22 mouse cellular contexts compared by ENCODE assay signal in genomic region chr5:51653507-51653906, GRCm38 (mm10).
DNase-seq lines count a peak whose midpoint lies in the region; ATAC-seq and TF ChIP-seq lines count a peak whose summit lies in the region.
"Had no signal": no experiment of that assay in that cellular context is flagged by ENCODE, and none has a peak within 500 bp of the region (broad histone marks: within the 10 kb centered on the region; RNA-seq: fewer than 3 reads in every experiment).

No protein-coding gene starts in this region.

- no peaks in the 10 kb centered on the region for H3K9me3 ChIP-seq in MEL (replicated peaks; ENCODE audit: insufficient read depth, low read length)
- H3K9me3 ChIP-seq: G1E had no signal

- no peak for TF ChIP-seq EP300 in MEL (IDR thresholded peaks at IDR 0.05; ENCODE audit: low read depth in 1 of 2, low read length in 2 of 2)

- H3K4me3 ChIP-seq in MEL (ENCODE audit: control insufficient read depth in 1 of 2, insufficient read depth in 1 of 2, low read depth in 2 of 2, low read length in 2 of 2) = peak overlapping the region in 1 of 2 experiments; percentile 37; a peak in 1 of 4 replicates

- TF ChIP-seq POLR2A in MEL (IDR thresholded peaks at IDR 0.05; ENCODE audit: control insufficient read depth in 1 of 2, insufficient read depth in 1 of 2, low read depth in 1 of 2, low read length in 2 of 2, poor library complexity in 1 of 2) = no peak

- H3K4me1 ChIP-seq in MEL (ENCODE audit: control insufficient read depth in 1 of 2, insufficient read depth in 2 of 2, low read length in 2 of 2) = 0 out of 4 replicates have a peak, but pooled peaks cover 0 to 2% of the 10 kb centered on the region in 2 experiments

- DNase-seq in MEL (ENCODE audit: low read depth, low spot score) = peak; percentile 37
- DNase-seq in natural killer cell, adult 2 months (ENCODE audit: low spot score in 2 of 2) = no peak
- no peak for DNase-seq in adrenal gland, adult 2 months
- DNase-seq: adrenal gland, adult 8-10 months; adrenal gland, postnatal 10 days; adrenal gland, postnatal 14 days; adrenal gland, postnatal 25 days; adrenal gland, postnatal 36 days; B cell, adult 2 months; cerebellum, adult 11 months; cerebellum, adult 11-12 months; cerebellum, adult 18-20 months; cerebellum, adult 2 months; cerebellum, adult 8-10 months had no signal

- no peak overlapping the region for H3K27ac ChIP-seq in MEL (ENCODE audit: control insufficient read depth, low read depth, low read length)

- no peak for TF ChIP-seq CTCF in MEL (IDR thresholded peaks at IDR 0.05 in 2 of 3, conservative IDR thresholded peaks at IDR 0.05 in 1 of 3; ENCODE audit: control insufficient read depth in 1 of 3, insufficient read depth in 1 of 3, low read depth in 2 of 3, low read length in 3 of 3, poor library complexity in 1 of 3, severe bottlenecking in 1 of 3)

- ATAC-seq in common myeloid progenitor, adult 5-6 weeks (replicated peaks; ENCODE audit: low read depth, poor library complexity, severe bottlenecking) = peak; percentile 54
- ATAC-seq in megakaryocyte progenitor cell, adult 5-6 weeks (replicated peaks; ENCODE audit: poor library complexity) = peak; percentile 64
- no peak; the same call in 1 of the 2 replicates for ATAC-seq in granulocyte monocyte progenitor cell, adult 5-6 weeks (replicated peaks; ENCODE audit: poor library complexity, severe bottlenecking)
- ATAC-seq: activated CD4-positive, CD25-positive, alpha-beta regulatory T cell, adult 4 months; CD4-positive, CD25-positive, alpha-beta regulatory T cell, adult 4 months; Patski had no signal

- H3K9ac ChIP-seq in MEL (ENCODE audit: control insufficient read depth, low read depth, low read length, poor library complexity, severe bottlenecking) = no peak overlapping the region

- TF ChIP-seq RAD21 in MEL (IDR thresholded peaks at IDR 0.05; ENCODE audit: low read depth, low read length) = no peak

- no peaks in the 10 kb centered on the region for H3K79me2 ChIP-seq in MEL (ENCODE audit: control insufficient read depth, insufficient read depth, low read length, poor library complexity)

- H3K27me3 ChIP-seq in MEL (ENCODE audit: control insufficient read depth in 1 of 2, insufficient read depth in 2 of 2, low read length in 2 of 2) = no peaks in the 10 kb centered on the region
- H3K27me3 ChIP-seq: CH12.LX had no signal

- H3K36me3 ChIP-seq in MEL (ENCODE audit: control insufficient read depth in 1 of 2, insufficient read depth in 2 of 2, low read length in 2 of 2) = peaks cover 0 to 4% of the 10 kb centered on the region in 2 experiments; a peak in 1 of 4 replicates
- H3K36me3 ChIP-seq: G1E had no signal

TF ChIP-seq in MEL, 35 proteins besides CTCF, POLR2A, EP300 and RAD21:
- no peak for TF ChIP-seq ZC3H11A (IDR thresholded peaks at IDR 0.05; ENCODE audit: low read depth, low read length)
- no peak for TF ChIP-seq POLR2AphosphoS2 (IDR thresholded peaks at IDR 0.05; ENCODE audit: low read length)
- TF ChIP-seq TAL1 (IDR thresholded peaks at IDR 0.05; ENCODE audit: low read length) = no peak
- no peak for TF ChIP-seq TBP (IDR thresholded peaks at IDR 0.05; ENCODE audit: low read depth, low read length)
- no peak for TF ChIP-seq ELF1 (IDR thresholded peaks at IDR 0.05; ENCODE audit: low read depth, low read length)
- no peak for TF ChIP-seq SMC3 (IDR thresholded peaks at IDR 0.05; ENCODE audit: low read depth, low read length)
- no peak for TF ChIP-seq MXI1 (IDR thresholded peaks at IDR 0.05; ENCODE audit: low read depth, low read length)
- no peak for TF ChIP-seq ZMIZ1 (IDR thresholded peaks at IDR 0.05; ENCODE audit: low read depth, low read length)
- no peak for TF ChIP-seq BHLHE40 (IDR thresholded peaks at IDR 0.05; ENCODE audit: borderline replicate concordance, low read depth, low read length)
- no peak for TF ChIP-seq RCOR1 (IDR thresholded peaks at IDR 0.05; ENCODE audit: low read depth, low read length)
- TF ChIP-seq USF1 (IDR thresholded peaks at IDR 0.05; ENCODE audit: low read depth, low read length) = no peak
- no peak for TF ChIP-seq CHD1 (IDR thresholded peaks at IDR 0.05; ENCODE audit: low read depth, low read length)
- no peak for TF ChIP-seq ZKSCAN1 (IDR thresholded peaks at IDR 0.05; ENCODE audit: low read depth, low read length)
- TF ChIP-seq TCF12 (IDR thresholded peaks at IDR 0.05; ENCODE audit: low read depth, low read length) = no peak
- no peak for TF ChIP-seq UBTF (IDR thresholded peaks at IDR 0.05; ENCODE audit: borderline replicate concordance, insufficient read depth, low read depth, low read length)
- no peak for TF ChIP-seq JUND (IDR thresholded peaks at IDR 0.05; ENCODE audit: low read depth, low read length)
- no peak for TF ChIP-seq MYB (IDR thresholded peaks at IDR 0.05; ENCODE audit: low read depth, low read length)
- TF ChIP-seq NELFE (IDR thresholded peaks at IDR 0.05; ENCODE audit: low read depth, low read length) = no peak
- TF ChIP-seq ZNF384 (IDR thresholded peaks at IDR 0.05; ENCODE audit: low read depth, low read length) = no peak
- no peak for TF ChIP-seq MAFK (IDR thresholded peaks at IDR 0.05; ENCODE audit: borderline replicate concordance, low read depth, low read length)
